Mouse (Mus musculus) C2C12 (cell line): ENCODE results near the gene Guca1a. TPM values are rescaled to one million over a fixed set of nuclear protein-coding genes. Genes with fewer than 3 reads are reported as not detected.
A peak's percentile ranks its signal among the peaks of the same experiment; 100 is the strongest.
"Not testable (repeated sequence)": the region's sequence is repeated elsewhere in the genome, so short reads cannot be mapped to it uniquely, and the experiment has no call there.

Experiments
- H3K27me3 ChIP-seq: one replicate; pipeline ENCODE4 v1.6.1; 2011; ENCODE audit not compliant: control insufficient read depth, insufficient read depth, insufficient read length
- H3K36me3 ChIP-seq: one replicate; pipeline ENCODE4 v1.6.1; 2011; ENCODE audit not compliant: control insufficient read depth, insufficient read depth
- H3K4me3 ChIP-seq: one replicate; pipeline ENCODE4 v1.5.1; 2011; ENCODE audit warnings: mild to moderate bottlenecking, control low read depth; ENCODE audit not compliant: poor library complexity, insufficient read depth, severe bottlenecking
- H3K79me2 ChIP-seq: one replicate; pipeline ENCODE4 v1.6.1; 2011; ENCODE audit not compliant: control insufficient read depth, insufficient read depth
- H3K79me3 ChIP-seq: one replicate; pipeline ENCODE4 v1.6.1; 2011; ENCODE audit warnings: low read depth, control low read depth
- H3ac ChIP-seq: one replicate; pipeline ENCODE3; 2011; ENCODE audit warnings: low read depth; ENCODE audit not compliant: control insufficient read depth, insufficient read length
- CEBPB ChIP-seq: IDR thresholded peaks from one replicate; pipeline ENCODE4 v1.6.1; 2011; ENCODE audit warnings: low read depth, mild to moderate bottlenecking, control low read depth, moderate library complexity
- CTCF ChIP-seq: IDR thresholded peaks from one replicate; pipeline ENCODE4 v1.5.1; 2011; ENCODE audit not compliant: control insufficient read depth, insufficient read depth, insufficient read length
- FOSL1 ChIP-seq: IDR thresholded peaks from one replicate; pipeline ENCODE4 v1.8.0; 2011; ENCODE audit warnings: mild to moderate bottlenecking, low read length; ENCODE audit not compliant: poor library complexity, insufficient read depth, severe bottlenecking
- MAX ChIP-seq: IDR thresholded peaks from one replicate; pipeline ENCODE4 v1.6.1; 2011; ENCODE audit warnings: mild to moderate bottlenecking, control low read depth
- MYOD1 ChIP-seq: IDR thresholded peaks from one replicate; pipeline ENCODE4 v1.6.1; 2011; ENCODE audit warnings: low read depth; ENCODE audit not compliant: control insufficient read depth, insufficient read length
- MYOG ChIP-seq: IDR thresholded peaks from one replicate; pipeline ENCODE4 v1.6.1; 2011; ENCODE audit not compliant: control insufficient read depth, insufficient read length; ENCODE audit errors: extremely low read depth
- USF1 ChIP-seq: IDR thresholded peaks from one replicate; pipeline ENCODE4 v1.6.1; 2011; ENCODE audit warnings: low read depth, mild to moderate bottlenecking, control low read depth, moderate library complexity
- polyA plus RNA-seq: library from polyadenylated mRNA; unstranded; fragments of >200 nt; fragmentation: generic; extraction: Trizol; gene quantifications from one replicate; pipeline ENCODE4 v1.2.1, GENCODE M21; 2012; ENCODE audit warnings: missing spikeins

Guca1a gene
- polyA plus RNA-seq, 1 experiment = 0.48 TPM

GRCm38 (mm10) chr17:47436907-47437547 lies 36.6 kb upstream of the Guca1a start, which contains the start of gene 1700001C19Rik:
Gene 1700001C19Rik, minus strand, starts transcription at chr17:47437376.
- H3ac ChIP-seq = peak within 1 kb of the TSS; percentile 2
- H3K27me3 ChIP-seq = peaks cover 22% of the 10 kb centered on the region
- TF ChIP-seq CEBPB = no peak
- no peak for TF ChIP-seq FOSL1
- no peak for TF ChIP-seq MYOG
- no peak for TF ChIP-seq CTCF
- TF ChIP-seq MAX = no peak
- H3K4me3 ChIP-seq = peak within 1 kb of the TSS; percentile 11
- H3K79me2 ChIP-seq = no peaks in the 10 kb centered on the region
- no peaks in the 10 kb centered on the region for H3K36me3 ChIP-seq
- H3K79me3 ChIP-seq = no peaks in the 10 kb centered on the region

GRCm38 (mm10) chr17:47436156-47436906 lies 35.9 kb upstream of the Guca1a start, which contains the start of gene AI661453:
Gene AI661453, plus strand, starts transcription at chr17:47436615.
- TF ChIP-seq MYOG = no peak
- no peak for TF ChIP-seq FOSL1
- TF ChIP-seq CTCF = no peak
- TF ChIP-seq USF1 = no peak
- TF ChIP-seq CEBPB = no peak
- TF ChIP-seq MAX = no peak
- TF ChIP-seq MYOD1 = no peak
- H3K27me3 ChIP-seq = peaks cover 25% of the 10 kb centered on the region
- H3ac ChIP-seq = peak within 1 kb of the TSS; percentile 2
- no peaks in the 10 kb centered on the region for H3K36me3 ChIP-seq
- no peaks in the 10 kb centered on the region for H3K79me2 ChIP-seq
- no peaks in the 10 kb centered on the region for H3K79me3 ChIP-seq
- H3K4me3 ChIP-seq = peak within 1 kb of the TSS; percentile 11

- H3K36me3 ChIP-seq = no peaks in the 10 kb centered on the region
- H3ac ChIP-seq = no peak overlapping the region
- peaks cover 13% of the 10 kb centered on the region for H3K27me3 ChIP-seq
- no peak overlapping the region for H3K4me3 ChIP-seq
- no peaks in the 10 kb centered on the region for H3K79me2 ChIP-seq
- TF ChIP-seq FOSL1 = no peak
- TF ChIP-seq CEBPB = no peak
- no peak for TF ChIP-seq USF1
- no peak for TF ChIP-seq CTCF
- TF ChIP-seq MYOD1 = no peak
- no peak for TF ChIP-seq MYOG
- TF ChIP-seq MAX = no peak
- no peaks in the 10 kb centered on the region for H3K79me3 ChIP-seq
Measured at GRCm38 (mm10) chr17:47430815-47431214, 30.4 kb upstream of the Guca1a start.

- no peaks in the 10 kb centered on the region for H3K36me3 ChIP-seq
- no peak overlapping the region for H3ac ChIP-seq
Measured at GRCm38 (mm10) chr17:47428831-47429304, 28.5 kb upstream of the Guca1a start.

GRCm38 (mm10) chr17:47427316-47427715 lies 26.9 kb upstream of the Guca1a start:
- TF ChIP-seq USF1 (no peak), MYOG (no peak)
- no peaks in the 10 kb centered on the region for H3K79me3 ChIP-seq
- no peak overlapping the region for H3ac ChIP-seq
- peaks cover 13% of the 10 kb centered on the region for H3K27me3 ChIP-seq
- H3K79me2 ChIP-seq = no peaks in the 10 kb centered on the region
- H3K4me3 ChIP-seq = no peak overlapping the region
- no peaks in the 10 kb centered on the region for H3K36me3 ChIP-seq

More at GRCm38 (mm10) chr17:47428831-47429304, 28.5 kb upstream of the Guca1a start:
- no peak overlapping the region for H3K4me3 ChIP-seq
- TF ChIP-seq MYOD1 (peak; percentile 71), MYOG (no peak), CTCF (no peak)
- no peaks in the 10 kb centered on the region for H3K79me3 ChIP-seq
- peaks cover 13% of the 10 kb centered on the region for H3K27me3 ChIP-seq
- H3K79me2 ChIP-seq = no peaks in the 10 kb centered on the region

- no peaks in the 10 kb centered on the region for H3K79me2 ChIP-seq
- H3K36me3 ChIP-seq = no peaks in the 10 kb centered on the region
- no peaks in the 10 kb centered on the region for H3K79me3 ChIP-seq
- peaks cover 3% of the 10 kb centered on the region for H3K27me3 ChIP-seq
- TF ChIP-seq MYOD1 (no peak), MAX (no peak), MYOG (no peak), CEBPB (no peak), USF1 (no peak), CTCF (no peak), FOSL1 (no peak)
- H3K4me3 ChIP-seq = no peak overlapping the region
- H3ac ChIP-seq = no peak overlapping the region
Measured at GRCm38 (mm10) chr17:47424186-47424585, 23.8 kb upstream of the Guca1a start.

- not testable (repeated sequence) for H3K4me3 ChIP-seq, H3K79me2 ChIP-seq, H3K36me3 ChIP-seq, H3K79me3 ChIP-seq, H3ac ChIP-seq, H3K27me3 ChIP-seq
Measured at GRCm38 (mm10) chr17:47422616-47423015, 22.2 kb upstream of the Guca1a start.
